Comparison of ENCODE assay signal across 10 mouse cellular contexts in the genomic region with DNA sequence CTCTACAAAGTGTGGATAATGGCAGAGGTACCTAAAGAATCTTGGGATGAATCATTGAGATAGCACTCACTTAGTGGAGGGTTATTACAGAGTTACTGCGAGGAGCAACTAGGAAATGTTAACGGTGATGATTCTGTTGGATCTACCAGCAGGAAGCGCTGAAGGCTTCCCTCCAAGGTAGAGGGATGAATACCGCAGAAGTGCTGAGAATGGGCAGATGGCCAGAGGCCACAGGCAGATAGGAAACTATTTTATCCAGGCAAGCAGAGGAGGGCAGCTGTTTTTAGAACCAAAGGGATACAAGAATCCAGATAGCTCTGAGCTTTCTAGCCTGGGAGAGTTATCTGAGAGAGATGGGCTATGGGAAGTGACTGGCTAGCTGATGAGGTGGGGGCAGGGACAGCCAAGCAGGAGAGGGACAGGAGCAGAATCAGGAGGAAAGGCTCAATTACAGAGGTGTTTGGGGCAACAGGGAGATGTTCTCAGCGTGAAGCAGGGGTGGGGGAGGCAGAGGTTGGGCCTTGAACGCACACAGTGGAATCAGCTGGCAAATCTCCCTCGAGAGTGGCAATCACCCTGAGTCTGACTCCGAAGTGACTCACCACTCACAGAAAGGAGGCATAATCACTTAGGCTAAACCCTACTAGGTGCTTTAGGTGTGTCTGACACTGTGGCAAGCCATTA. TPM values are rescaled to one million over a fixed set of nuclear protein-coding genes. Genes with fewer than 3 reads are reported as not detected.
A peak's percentile ranks its signal among the peaks of the same experiment; 100 is the strongest.
DNase-seq lines count a peak whose midpoint lies in the region; ATAC-seq and TF ChIP-seq lines count a peak whose summit lies in the region.
"Had no signal": no experiment of that assay in that cellular context is flagged by ENCODE, and none has a peak within 500 bp of the region (broad histone marks: within the 10 kb centered on the region; RNA-seq: fewer than 3 reads in every experiment).

No protein-coding gene starts in this region.

- TF ChIP-seq CTCF in G1E (IDR thresholded peaks at IDR 0.05; ENCODE audit: low read depth, low read length) = 0 out of 2 replicates have a peak, but pooled peaks have one; percentile 2

- H3K27me3 ChIP-seq in G1E (ENCODE audit: insufficient read depth, low read length) = peaks cover 3% of the 10 kb centered on the region
- no peaks in the 10 kb centered on the region for H3K27me3 ChIP-seq in forebrain, embryonic 15.5 days
- H3K27me3 ChIP-seq in limb, embryonic 14.5 days (ENCODE audit: control insufficient read depth, insufficient read depth, low read length) = no peaks in the 10 kb centered on the region

- H3K4me2 ChIP-seq in forebrain, embryonic 15.5 days (replicated peaks) = no peak overlapping the region
- H3K4me2 ChIP-seq in limb, embryonic 14.5 days (replicated peaks; ENCODE audit: low read depth, low read length, severe bottlenecking) = peak overlapping the region; percentile 95; the same call in 1 of the 2 replicates

- DNase-seq in heart, adult 11 months = peak; percentile 94
- no peak for DNase-seq in heart, postnatal 36 days
- no peak for DNase-seq in G1E (ENCODE audit: low spot score)
- DNase-seq in limb, embryonic 14.5 days (ENCODE audit: low spot score) = no peak
- no peak for DNase-seq in thymus, postnatal 0 days (ENCODE audit: low spot score)
- no peak for DNase-seq in frontal cortex, postnatal 36 days (ENCODE audit: low spot score in 2 of 2)
- no peak for DNase-seq in layer of hippocampus, postnatal 25 days (ENCODE audit: extremely low spot score in 1 of 2, low spot score in 1 of 2)

- peaks cover 85% of the 10 kb centered on the region for H3K4me1 ChIP-seq in G1E (ENCODE audit: insufficient read depth, low read depth, low read length)
- peaks cover 65% of the 10 kb centered on the region for H3K4me1 ChIP-seq in forebrain, embryonic 15.5 days
- peaks cover 33% of the 10 kb centered on the region for H3K4me1 ChIP-seq in limb, embryonic 14.5 days (ENCODE audit: control insufficient read depth, insufficient read depth, low read length)

- H3K4me3 ChIP-seq in G1E (ENCODE audit: low read depth, low read length) = no peak overlapping the region
- H3K4me3 ChIP-seq in forebrain, embryonic 15.5 days = no peak overlapping the region
- no peak overlapping the region for H3K4me3 ChIP-seq in limb, embryonic 14.5 days (replicated peaks; ENCODE audit: low read length)

- WGBS in forebrain, embryonic 15.5 days = 30% methylated on average over 8 of the region's 8 CpGs
- 28% methylated on average over 8 of the region's 8 CpGs for WGBS in limb, embryonic 14.5 days

- TF ChIP-seq POLR2A in limb, embryonic 14.5 days (IDR thresholded peaks at IDR 0.05; ENCODE audit: borderline replicate concordance, extremely low read depth, insufficient read depth, insufficient read length) = no peak

- intact Hi-C loops in heart, postnatal 36 days (cut with DNase I) = loop anchor here (1.0 to 5.0 kb wide), 3 partner anchors 61 to 143 kb away; partner anchors contain the start of genes Cops7b and Pde6d

- H3K27ac ChIP-seq in forebrain, embryonic 15.5 days (replicated peaks) = peak overlapping the region; percentile 100
- H3K27ac ChIP-seq in limb, embryonic 14.5 days (replicated peaks; ENCODE audit: low read depth, low read length) = peak overlapping the region; percentile 45; the same call in 1 of the 2 replicates

- no peaks in the 10 kb centered on the region for H3K9me3 ChIP-seq in G1E (replicated peaks)
- no peaks in the 10 kb centered on the region for H3K9me3 ChIP-seq in forebrain, embryonic 15.5 days
- no peaks in the 10 kb centered on the region for H3K9me3 ChIP-seq in limb, embryonic 14.5 days (ENCODE audit: control insufficient read depth, low read length)

- H3K9ac ChIP-seq in forebrain, embryonic 15.5 days (replicated peaks) = peak overlapping the region; percentile 92; the same call in 1 of the 2 replicates
- H3K9ac ChIP-seq in limb, embryonic 14.5 days (ENCODE audit: low read depth, low read length, severe bottlenecking) = peak overlapping the region; percentile 13; the same call in 1 of the 2 replicates

- H3K36me3 ChIP-seq in G1E (replicated peaks) = peaks cover 5% of the 10 kb centered on the region
- H3K36me3 ChIP-seq in forebrain, embryonic 15.5 days = no peaks in the 10 kb centered on the region
- H3K36me3 ChIP-seq in limb, embryonic 14.5 days (ENCODE audit: control insufficient read depth, insufficient read depth, low read length) = no peaks in the 10 kb centered on the region

- ATAC-seq in G1E (ENCODE audit: extremely low read depth, insufficient number of reproducible peaks, low FRiP score, poor library complexity, severe bottlenecking) = no peak
- no peak for ATAC-seq in forebrain, embryonic 15.5 days (replicated peaks)
- ATAC-seq in limb, embryonic 14.5 days (ENCODE audit: low FRiP score, low read depth) = no peak

RNA-seq across cellular contexts. Expression of gene Tex44, which starts 13.5 kb away (rescaled TPM):
- total RNA-seq in heart, postnatal 36 days (2021) = not detected
- total RNA-seq in G1E (2014; fragmentation: Nextera tagmentation) (not detected in 2 replicates), G1E (2017) (0.16 and 0.17 TPM in 2 replicates)
- not detected in 2 replicates for polyA plus RNA-seq in G1E (2012)
- not detected in 2 replicates for polyA plus RNA-seq in forebrain, embryonic 15.5 days (2015; fragmentation: Nextera tagmentation; extraction: Ambion mirVana)
- not detected in 2 replicates for polyA plus RNA-seq in limb, embryonic 14.5 days (2012; rRNA removed)
- polyA plus RNA-seq in limb, embryonic 14.5 days (2014; fragmentation: Nextera tagmentation; extraction: Ambion mirVana) = not detected in 2 replicates
- 0.08 TPM in 1 of 2 replicates, not detected in the other for polyA plus RNA-seq in thymus, postnatal 0 days (2015; fragmentation: Nextera tagmentation; extraction: Ambion mirVana)
- total RNA-seq in layer of hippocampus, postnatal 25 days (2021) = not detected
- total RNA-seq: heart, adult 18-20 months had no signal
- polyA plus RNA-seq: neural tube, embryonic 14.5 days had no signal

RNA-seq across cellular contexts. Expression of gene Nmur1, which starts 13.6 kb away (rescaled TPM):
- not detected for total RNA-seq in heart, postnatal 36 days (2021)
- not detected in 2 replicates for total RNA-seq in G1E (2014; fragmentation: Nextera tagmentation)
- not detected in 2 replicates for total RNA-seq in G1E (2017)
- not detected in 2 replicates for polyA plus RNA-seq in G1E (2012)
- polyA plus RNA-seq in forebrain, embryonic 15.5 days (2015; fragmentation: Nextera tagmentation; extraction: Ambion mirVana) = 0.18 TPM in 1 of 2 replicates, not detected in the other
- 0.09 TPM in 1 of 2 replicates, not detected in the other for polyA plus RNA-seq in limb, embryonic 14.5 days (2012; rRNA removed)
- polyA plus RNA-seq in limb, embryonic 14.5 days (2014; fragmentation: Nextera tagmentation; extraction: Ambion mirVana) = 0.17 TPM in 1 of 2 replicates, not detected in the other
- 0.17 TPM in 1 of 2 replicates, not detected in the other for polyA plus RNA-seq in thymus, postnatal 0 days (2015; fragmentation: Nextera tagmentation; extraction: Ambion mirVana)
- not detected for total RNA-seq in layer of hippocampus, postnatal 25 days (2021)
- total RNA-seq: heart, adult 18-20 months had no signal
- polyA plus RNA-seq: neural tube, embryonic 14.5 days had no signal
